Mouse (Mus musculus) midbrain, embryonic 16.5 days (tissue): ENCODE results near the gene Grcc10. TPM values are rescaled to one million over a fixed set of nuclear protein-coding genes. Genes with fewer than 3 reads are reported as not detected.

Experiments used
- ATAC-seq: fragments of 200-750 bp; cut with Nextera tagmentation; 2 replicates; pipeline ENCODE4 v1.8.0; 2017; ENCODE audit warnings: moderate TSS enrichment
- H3K27ac ChIP-seq: fragments of 300-500 bp; sonication (generic); 2 replicates; pipeline ENCODE4 v1.5.1; 2014; ENCODE audit warnings: mild to moderate bottlenecking, low read length, mixed read lengths
- H3K27me3 ChIP-seq: fragments of 300-500 bp; sonication (generic); 2 replicates; pipeline ENCODE4 v1.6.1; 2014; ENCODE audit warnings: low read depth, low read length, mixed read lengths; ENCODE audit not compliant: control insufficient read depth, insufficient read depth
- H3K36me3 ChIP-seq: fragments of 300-500 bp; sonication (generic); 2 replicates; pipeline ENCODE4 v1.6.1; 2014; ENCODE audit warnings: mild to moderate bottlenecking, low read length, moderate library complexity, mixed read lengths; ENCODE audit not compliant: control insufficient read depth, insufficient read depth
- H3K4me1 ChIP-seq: fragments of 300-500 bp; sonication (generic); 2 replicates; pipeline ENCODE4 v1.6.1; 2014; ENCODE audit warnings: mild to moderate bottlenecking, low read length, mixed read lengths; ENCODE audit not compliant: control insufficient read depth, insufficient read depth
- H3K4me2 ChIP-seq: fragments of 300-500 bp; sonication (generic); 2 replicates; pipeline ENCODE4 v1.6.1; 2014; ENCODE audit warnings: mild to moderate bottlenecking, low read length, mixed read lengths
- H3K4me3 ChIP-seq: fragments of 300-500 bp; sonication (generic); 2 replicates; pipeline ENCODE4 v1.5.1; 2014; ENCODE audit warnings: low read depth, mild to moderate bottlenecking, low read length, moderate library complexity, mixed read lengths
- H3K9ac ChIP-seq: fragments of 300-500 bp; sonication (generic); 2 replicates; pipeline ENCODE4 v1.6.1; 2014; ENCODE audit warnings: low read depth, low read length, mixed read lengths
- H3K9me3 ChIP-seq: fragments of 300-500 bp; sonication (generic); replicated peaks from 2 replicates; pipeline ENCODE4 v1.6.1; 2014; ENCODE audit warnings: mild to moderate bottlenecking, low read length, mixed read lengths; ENCODE audit not compliant: control insufficient read depth, poor library complexity, severe bottlenecking
- WGBS: fragments of 180-500 bp; shearing (Covaris S2); extraction: QIAGEN DNeasy Blood & Tissue Kit; methylation state at CpG from one replicate; pipeline ENCODE4 v1.1.7; 2014; 5-methylcytosine and 5-hydroxymethylcytosine counted together
- polyA plus RNA-seq: library from polyadenylated mRNA; unstranded; fragments of >200 nt; fragmentation: Nextera tagmentation; extraction: Ambion mirVana; gene quantifications from 2 replicates; pipeline ENCODE4 v1.2.1, GENCODE M21; 2015

Gene Grcc10
- polyA plus RNA-seq, 1 experiment from 2014 or later, result 665 TPM

- Histone ChIP-seq H3K27ac (no peak overlapping the region), H3K4me3 (no peak overlapping the region), H3K27me3 (no peaks in the 10 kb centered on the region), H3K9ac (no peak overlapping the region), H3K4me1 (no peaks in the 10 kb centered on the region), H3K9me3 (no peaks in the 10 kb centered on the region), H3K36me3 (peaks cover 14% of the 10 kb centered on the region), H3K4me2 (no peak overlapping the region)
- ATAC-seq, result no peak
- 77% methylated on average over 8 of the region's 8 CpGs for WGBS
Measured at GRCm38 (mm10) chr6:124701338-124701737, 39.8 kb downstream of the Grcc10 start.

- H3K4me3 ChIP-seq, result no peak overlapping the region
- H3K36me3 ChIP-seq, result peaks cover 14% of the 10 kb centered on the region
- 89% methylated on average over 11 of the region's 11 CpGs for WGBS
- ATAC-seq, result no peak; the same call in 1 of the 2 replicates
- H3K9me3 ChIP-seq, result no peaks in the 10 kb centered on the region
- no peak overlapping the region for H3K9ac ChIP-seq
- no peak overlapping the region for H3K27ac ChIP-seq
- no peaks in the 10 kb centered on the region for H3K4me1 ChIP-seq
- H3K27me3 ChIP-seq, result no peaks in the 10 kb centered on the region
- no peak overlapping the region for H3K4me2 ChIP-seq
Measured at GRCm38 (mm10) chr6:124699962-124700610, 41.1 kb downstream of the Grcc10 start.

GRCm38 (mm10) chr6:124699366-124699765, 41.8 kb downstream of the Grcc10 start:
- peaks cover 14% of the 10 kb centered on the region for H3K36me3 ChIP-seq
- WGBS, result 91% methylated on average over 4 of the region's 4 CpGs

GRCm38 (mm10) chr6:124698751-124699150, 42.4 kb downstream of the Grcc10 start:
- Histone ChIP-seq H3K27me3 (no peaks in the 10 kb centered on the region), H3K9me3 (no peaks in the 10 kb centered on the region), H3K4me2 (no peak overlapping the region), H3K36me3 (peaks cover 12% of the 10 kb centered on the region), H3K9ac (no peak overlapping the region), H3K4me3 (no peak overlapping the region), H3K4me1 (no peaks in the 10 kb centered on the region), H3K27ac (no peak overlapping the region)
- 86% methylated on average over 6 of the region's 6 CpGs for WGBS
- no peak for ATAC-seq

More at GRCm38 (mm10) chr6:124699366-124699765, 41.8 kb downstream of the Grcc10 start:
- Histone ChIP-seq H3K27ac (no peak overlapping the region), H3K4me3 (no peak overlapping the region), H3K9ac (no peak overlapping the region), H3K4me1 (no peaks in the 10 kb centered on the region), H3K4me2 (no peak overlapping the region), H3K27me3 (no peaks in the 10 kb centered on the region), H3K9me3 (no peaks in the 10 kb centered on the region)
- ATAC-seq, result no peak

- Histone ChIP-seq H3K36me3 (0 out of 2 replicates have a peak, but pooled peaks cover 3% of the 10 kb centered on the region), H3K4me1 (no peaks in the 10 kb centered on the region), H3K27me3 (no peaks in the 10 kb centered on the region), H3K9ac (no peak overlapping the region), H3K4me2 (no peak overlapping the region), H3K27ac (no peak overlapping the region), H3K9me3 (no peaks in the 10 kb centered on the region), H3K4me3 (no peak overlapping the region)
- ATAC-seq, result no peak
- WGBS, result 96% methylated on average over 7 of the region's 7 CpGs
Measured at GRCm38 (mm10) chr6:124696441-124697150, 44.6 kb downstream of the Grcc10 start.

GRCm38 (mm10) chr6:124694166-124694955, 46.8 kb downstream of the Grcc10 start:
- 69% methylated on average over 15 of the region's 15 CpGs for WGBS
- H3K27ac ChIP-seq, result 0 out of 2 replicates have a peak overlapping the region, but pooled peaks have one; percentile 1

GRCm38 (mm10) chr6:124693243-124693981, 47.8 kb downstream of the Grcc10 start:
- WGBS, result 87% methylated on average over 15 of the region's 15 CpGs
- Histone ChIP-seq H3K27ac (peak overlapping the region; percentile 11; the same call in 1 of the 2 replicates), H3K36me3 (no peaks in the 10 kb centered on the region), H3K9ac (no peak overlapping the region), H3K4me2 (no peak overlapping the region), H3K9me3 (no peaks in the 10 kb centered on the region), H3K4me3 (no peak overlapping the region), H3K27me3 (no peaks in the 10 kb centered on the region), H3K4me1 (no peaks in the 10 kb centered on the region)
- no peak for ATAC-seq

More at GRCm38 (mm10) chr6:124694166-124694955, 46.8 kb downstream of the Grcc10 start:
- peak; percentile 76 for ATAC-seq
- H3K9ac ChIP-seq, result no peak overlapping the region
- no peak overlapping the region for H3K4me3 ChIP-seq
- H3K4me2 ChIP-seq, result no peak overlapping the region
- 0 out of 2 replicates have a peak, but pooled peaks cover 3% of the 10 kb centered on the region for H3K36me3 ChIP-seq
- H3K27me3 ChIP-seq, result no peaks in the 10 kb centered on the region
- no peaks in the 10 kb centered on the region for H3K4me1 ChIP-seq
- H3K9me3 ChIP-seq, result no peaks in the 10 kb centered on the region

GRCm38 (mm10) chr6:124690517-124690916, 50.7 kb downstream of the Grcc10 start:
- Histone ChIP-seq H3K36me3 (no peaks in the 10 kb centered on the region), H3K4me2 (no peak overlapping the region), H3K9ac (no peak overlapping the region), H3K27ac (no peak overlapping the region), H3K27me3 (no peaks in the 10 kb centered on the region), H3K4me3 (no peak overlapping the region), H3K4me1 (no peaks in the 10 kb centered on the region), H3K9me3 (no peaks in the 10 kb centered on the region)
- no peak for ATAC-seq
- whole genome bisulfite sequencing, result 97% methylated on average over 3 of the region's 3 CpGs
